13 mouse cellular contexts compared by ENCODE assay signal in genomic region chr12:109406018-109406417, GRCm38 (mm10).
"Had no signal": no experiment of that assay in that cellular context is flagged by ENCODE, and none has a peak within 500 bp of the region (broad histone marks: within the 10 kb centered on the region; RNA-seq: fewer than 3 reads in every experiment).

No protein-coding gene starts in this region.

- DNase-seq: kidney, postnatal 14 days; lung, adult 2 months; lung, postnatal 36 days; right cerebral cortex, postnatal 4 days; spleen, adult 18-20 months; thymus, adult 18-20 months; thymus, postnatal 14 days had no signal

- ATAC-seq: lung, postnatal 0 days; midbrain, embryonic 13.5 days had no signal

- H3K4me2 ChIP-seq: kidney, embryonic 15.5 days; liver, embryonic 11.5 days; liver, embryonic 15.5 days; midbrain, embryonic 13.5 days had no signal

- H3K9me3 ChIP-seq: kidney, embryonic 15.5 days; liver, embryonic 15.5 days; midbrain, embryonic 13.5 days had no signal

- H3K36me3 ChIP-seq: kidney, embryonic 15.5 days; liver, embryonic 15.5 days; midbrain, embryonic 13.5 days had no signal

- H3K4me3 ChIP-seq: kidney, embryonic 15.5 days; left cerebral cortex, adult 2 months; liver, embryonic 15.5 days; midbrain, embryonic 13.5 days had no signal

- H3K27ac ChIP-seq: kidney, embryonic 15.5 days; left cerebral cortex, adult 2 months; liver, embryonic 15.5 days; midbrain, embryonic 13.5 days had no signal

- H3K27me3 ChIP-seq: kidney, embryonic 15.5 days; liver, embryonic 15.5 days had no signal

- H3K9ac ChIP-seq: kidney, embryonic 15.5 days; liver, embryonic 15.5 days; midbrain, embryonic 13.5 days had no signal
